Mouse (Mus musculus) cerebellum, adult 9-11 months (tissue): ENCODE data around the gene Tmem150c.

Source experiments
- DNase-seq: peaks from one replicate; pipeline ENCODE4 v3.0.0; 2022

Tmem150c gene

GRCm38 (mm10) chr5:100159638-100159973 is at the start of gene Tmem150c:
TSS of gene Tmem150c (minus strand) at chr5:100159808.
- no peak for DNase-seq

GRCm38 (mm10) chr5:100209093-100209492 is 49.5 kb upstream of the Tmem150c start:
- no peak for DNase-seq

- no peak for DNase-seq
These were observed 47.1 kb upstream of the Tmem150c start for GRCm38 (mm10) chr5:100206675-100207074.

- DNase-seq = no peak
These were observed 46.0 kb upstream of the Tmem150c start for GRCm38 (mm10) chr5:100205519-100206189.

- no peak for DNase-seq
These were observed 41.2 kb upstream of the Tmem150c start for GRCm38 (mm10) chr5:100200805-100201204.

- no peak for DNase-seq
These were observed 40.7 kb upstream of the Tmem150c start for GRCm38 (mm10) chr5:100200296-100200695.

GRCm38 (mm10) chr5:100199092-100199853 is 39.7 kb upstream of the Tmem150c start:
- no peak for DNase-seq

GRCm38 (mm10) chr5:100197476-100197875 is 37.9 kb upstream of the Tmem150c start:
- DNase-seq = no peak

- no peak for DNase-seq
These were observed 37.3 kb upstream of the Tmem150c start for GRCm38 (mm10) chr5:100196854-100197431.

GRCm38 (mm10) chr5:100196397-100196796 is 36.8 kb upstream of the Tmem150c start:
- no peak for DNase-seq

- no peak for DNase-seq
These were observed 32.0 kb upstream of the Tmem150c start for GRCm38 (mm10) chr5:100191438-100192190.

GRCm38 (mm10) chr5:100187035-100187901 is 27.7 kb upstream of the Tmem150c start:
- no peak for DNase-seq

- DNase-seq = no peak
These were observed 27.0 kb upstream of the Tmem150c start for GRCm38 (mm10) chr5:100186618-100187017.

GRCm38 (mm10) chr5:100185895-100186294 is 26.3 kb upstream of the Tmem150c start:
- DNase-seq = no peak

GRCm38 (mm10) chr5:100181011-100181410 is 21.4 kb upstream of the Tmem150c start:
- no peak for DNase-seq

GRCm38 (mm10) chr5:100178781-100179165 is 19.2 kb upstream of the Tmem150c start:
- no peak for DNase-seq

GRCm38 (mm10) chr5:100178122-100178780 is 18.6 kb upstream of the Tmem150c start:
- DNase-seq = no peak

- DNase-seq = no peak
These were observed 17.9 kb upstream of the Tmem150c start for GRCm38 (mm10) chr5:100177547-100177946.

GRCm38 (mm10) chr5:100176096-100176495 is 16.5 kb upstream of the Tmem150c start:
- no peak for DNase-seq

GRCm38 (mm10) chr5:100175582-100175981 is 16.0 kb upstream of the Tmem150c start:
- DNase-seq = no peak

GRCm38 (mm10) chr5:100172104-100172503 is 12.5 kb upstream of the Tmem150c start:
- no peak for DNase-seq
